In the genomic region with DNA sequence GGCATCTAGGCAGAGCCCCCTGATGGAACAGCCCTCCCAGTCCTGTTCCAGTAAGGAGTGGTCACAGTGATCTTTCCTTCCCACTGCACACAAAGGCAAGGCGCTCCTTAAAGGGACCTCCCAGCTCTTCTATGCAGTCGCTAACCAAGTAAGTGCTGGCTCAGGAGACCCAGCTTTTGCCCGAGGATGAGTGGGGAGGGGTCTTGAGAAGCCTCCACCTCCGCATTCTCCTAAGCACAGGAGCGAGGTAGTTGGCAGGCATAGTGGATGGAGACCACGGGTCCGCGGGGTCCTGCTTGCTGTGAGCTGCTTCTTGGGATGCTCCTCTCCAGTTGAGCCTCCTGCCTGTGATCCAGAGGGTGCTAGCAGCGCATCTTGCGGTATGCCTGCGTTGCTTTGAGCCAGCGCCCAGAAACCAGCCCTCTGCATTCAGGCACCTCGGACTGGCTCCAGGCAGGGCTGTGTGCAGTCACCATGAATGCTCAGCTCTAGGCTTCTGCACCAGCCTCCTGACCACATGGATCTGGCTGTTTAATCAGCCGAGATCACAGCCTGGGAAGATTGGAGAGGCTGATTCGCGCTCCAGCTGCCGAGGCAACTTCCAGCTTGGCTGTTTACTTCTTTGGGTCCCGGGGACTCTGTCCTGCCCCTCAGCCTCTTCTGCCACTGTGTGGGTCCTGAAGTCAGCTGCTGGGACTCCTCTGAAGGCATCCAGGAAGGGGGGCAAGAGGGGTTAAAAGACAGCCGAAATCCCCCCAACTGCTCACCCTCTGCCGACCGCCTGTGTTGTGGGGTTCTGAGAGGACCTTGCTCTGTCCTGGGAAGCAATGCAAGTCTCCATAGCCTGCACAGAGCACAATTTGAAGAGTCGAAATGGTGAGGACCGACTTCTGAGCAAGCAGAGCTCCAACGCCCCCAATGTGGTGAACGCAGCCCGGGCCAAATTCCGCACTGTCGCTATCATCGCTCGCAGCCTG, we compare ENCODE assay signal across 10 mouse cellular contexts. TPM values are rescaled to one million over a fixed set of nuclear protein-coding genes. Genes with fewer than 3 reads are reported as not detected.
DNase-seq lines count a peak whose midpoint lies in the region; ATAC-seq lines count a peak whose summit lies in the region.
"Had no signal": no experiment of that assay in that cellular context is flagged by ENCODE, and none has a peak within 500 bp of the region (broad histone marks: within the 10 kb centered on the region; RNA-seq: fewer than 3 reads in every experiment).

Gene Kcnab1, plus strand, starts transcription at position 440 of the 977 bp plus-strand sequence.

- peak within 1 kb of the TSS; percentile 41 for H3K4me3 ChIP-seq in kidney, embryonic 15.5 days (replicated peaks)
- no peak within 1 kb of the TSS for H3K4me3 ChIP-seq in liver, embryonic 15.5 days (replicated peaks)
- H3K4me3 ChIP-seq: megakaryocyte, embryonic 14.5 days had no signal

- WGBS in kidney, embryonic 15.5 days = under 1% methylated on average over 30 of the region's 30 CpGs
- WGBS in liver, embryonic 15.5 days (ENCODE audit: insufficient replicate concordance) = 2% methylated on average over 30 of the region's 30 CpGs

- DNase-seq in kidney, adult 11 months = no peak
- DNase-seq in embryo, embryonic 9.5 days (ENCODE audit: extremely low spot score) = peak; percentile 53
- DNase-seq in gastrocnemius, postnatal 25 days = peak; percentile 8
- peak; percentile 1 to 37 for DNase-seq in kidney, postnatal 25 days
- peak; percentile 64 to 67 for DNase-seq in right cerebral cortex, postnatal 10 days (ENCODE audit: low spot score in 2 of 2)
- DNase-seq in adrenal gland, adult 18-20 months (ENCODE audit: low spot score in 2 of 2) = no peak

- ATAC-seq in kidney, embryonic 15.5 days (replicated peaks; ENCODE audit: low FRiP score) = peak; percentile 94
- no peak for ATAC-seq in liver, embryonic 15.5 days (ENCODE audit: insufficient read depth)

- H3K4me2 ChIP-seq in kidney, embryonic 15.5 days = peak within 1 kb of the TSS; percentile 79
- H3K4me2 ChIP-seq in liver, embryonic 15.5 days = peak within 1 kb of the TSS; percentile 20

- H3K9me3 ChIP-seq in kidney, embryonic 15.5 days (replicated peaks) = no peaks in the 10 kb centered on the region
- H3K9me3 ChIP-seq in liver, embryonic 15.5 days (replicated peaks) = no peaks in the 10 kb centered on the region
- H3K9me3 ChIP-seq: G1E had no signal

- peaks cover 31% of the 10 kb centered on the region for H3K27me3 ChIP-seq in kidney, embryonic 15.5 days
- peaks cover 18% of the 10 kb centered on the region for H3K27me3 ChIP-seq in liver, embryonic 15.5 days

- no peaks in the 10 kb centered on the region for H3K36me3 ChIP-seq in kidney, embryonic 15.5 days
- H3K36me3 ChIP-seq in liver, embryonic 15.5 days (replicated peaks) = no peaks in the 10 kb centered on the region
- H3K36me3 ChIP-seq: G1E had no signal

- peaks cover 23% of the 10 kb centered on the region for H3K4me1 ChIP-seq in kidney, embryonic 15.5 days
- no peaks in the 10 kb centered on the region for H3K4me1 ChIP-seq in liver, embryonic 15.5 days (replicated peaks)
- H3K4me1 ChIP-seq: megakaryocyte, embryonic 14.5 days had no signal

- H3K27ac ChIP-seq in kidney, embryonic 15.5 days = no peak within 1 kb of the TSS
- no peak within 1 kb of the TSS for H3K27ac ChIP-seq in liver, embryonic 15.5 days (replicated peaks)

- peak within 1 kb of the TSS; percentile 29 for H3K9ac ChIP-seq in kidney, embryonic 15.5 days
- H3K9ac ChIP-seq in liver, embryonic 15.5 days = no peak within 1 kb of the TSS

RNA-seq across cellular contexts. Expression of gene Kcnab1, which starts in this region (rescaled TPM):
- polyA plus RNA-seq in kidney, embryonic 15.5 days (2015; fragmentation: Nextera tagmentation; extraction: Ambion mirVana) = 3.5 and 4.2 TPM in 2 replicates
- total RNA-seq in gastrocnemius, postnatal 25 days (2021) = 1 to 10 TPM; 6.9 to 9.5 TPM
- polyA plus RNA-seq in liver, embryonic 15.5 days (2015; fragmentation: Nextera tagmentation; extraction: Ambion mirVana) = 0.33 and 0.40 TPM in 2 replicates
- total RNA-seq in adrenal gland, adult 18-20 months (2021) = 1 to 10 TPM; 1.4 to 2.8 TPM
- polyA plus RNA-seq: G1E had no signal

Comparison
In these comparisons a context has a peak if more than half of its experiments do, and no peak if none do; other contexts are left out.
1. DNase-seq: peak in embryo, embryonic 9.5 days (single experiment), gastrocnemius, postnatal 25 days (single experiment), kidney, postnatal 25 days (2 of 2) and right cerebral cortex, postnatal 10 days (2 of 2); none in kidney, adult 11 months (single experiment) and adrenal gland, adult 18-20 months (0 of 2).